Mouse (Mus musculus) forebrain, postnatal 0 days (tissue): ENCODE measurements around the gene Dspp. TPM values are rescaled to one million over a fixed set of nuclear protein-coding genes. Genes with fewer than 3 reads are reported as not detected.

Experiments used
- ATAC-seq: fragments of 200-750 bp; cut with Nextera tagmentation; 2 replicates; pipeline ENCODE4 v1.8.0; 2017; ENCODE audit warnings: mild to moderate bottlenecking, moderate library complexity
- DNase-seq: peaks from one replicate; pipeline ENCODE4 v3.0.0-alpha.2; 2015
- H3K27ac ChIP-seq: fragments of 300-500 bp; sonication (generic); 2 replicates; pipeline ENCODE4 v1.5.1; 2014; ENCODE audit warnings: low read depth, mild to moderate bottlenecking, antibody characterized with exemption, low read length, moderate library complexity, mixed read lengths
- H3K27me3 ChIP-seq: fragments of 300-500 bp; sonication (generic); 2 replicates; pipeline ENCODE4 v1.6.1; 2014; ENCODE audit warnings: mild to moderate bottlenecking, low read length, mixed read lengths; ENCODE audit not compliant: insufficient read depth
- H3K36me3 ChIP-seq: fragments of 300-500 bp; sonication (generic); 2 replicates; pipeline ENCODE4 v1.6.1; 2014; ENCODE audit warnings: mild to moderate bottlenecking, moderate library complexity; ENCODE audit not compliant: insufficient read depth
- H3K4me1 ChIP-seq: fragments of 300-500 bp; sonication (generic); 2 replicates; pipeline ENCODE4 v1.6.1; 2014; ENCODE audit warnings: antibody characterized with exemption; ENCODE audit not compliant: insufficient read depth
- H3K4me2 ChIP-seq: fragments of 300-500 bp; sonication (generic); 2 replicates; pipeline ENCODE4 v1.6.1; 2014; ENCODE audit warnings: low read depth, mild to moderate bottlenecking, moderate library complexity
- H3K4me3 ChIP-seq: fragments of 300-500 bp; sonication (generic); 2 replicates; pipeline ENCODE4 v1.5.1; 2014; ENCODE audit warnings: low read depth, low read length, mixed read lengths
- H3K9ac ChIP-seq: fragments of 300-500 bp; sonication (generic); 2 replicates; pipeline ENCODE4 v1.6.1; 2014; ENCODE audit warnings: mild to moderate bottlenecking
- H3K9me3 ChIP-seq: fragments of 300-500 bp; sonication (generic); 2 replicates; pipeline ENCODE4 v1.6.1; 2016; ENCODE audit warnings: low read length
- CTCF ChIP-seq: sonication (generic); IDR thresholded peaks from 2 replicates; pipeline ENCODE4 v1.5.1; 2016; ENCODE audit warnings: antibody characterized with exemption, control low read depth, low read depth
- WGBS: fragments of 180-500 bp; shearing (Covaris S2); extraction: QIAGEN DNeasy Blood & Tissue Kit; methylation state at CpG from one replicate; pipeline ENCODE4 v1.1.7; 2014; 5-methylcytosine and 5-hydroxymethylcytosine counted together
- polyA plus RNA-seq: library from polyadenylated mRNA; unstranded; fragments of >200 nt; fragmentation: Nextera tagmentation; extraction: Ambion mirVana; gene quantifications from 2 replicates; pipeline ENCODE4 v1.2.1, GENCODE M21; 2015
- total RNA-seq: library from RNA; depleted of rRNA; stranded (reverse); fragments of >200 nt; gene quantifications from 2 replicates; pipeline ENCODE4 v1.2.3, GENCODE M21; 2014

Dspp gene
- total and polyA plus RNA-seq, 2 experiments from 2014 or later, result not detected

GRCm38 (mm10) chr5:104133752-104134151, 36.8 kb upstream of the Dspp start:
- Histone ChIP-seq H3K27ac (no peak overlapping the region), H3K9ac (no peak overlapping the region), H3K4me1 (no peaks in the 10 kb centered on the region), H3K9me3 (no peaks in the 10 kb centered on the region), H3K4me2 (no peak overlapping the region), H3K27me3 (no peaks in the 10 kb centered on the region), H3K4me3 (no peak overlapping the region), H3K36me3 (no peaks in the 10 kb centered on the region)
- TF ChIP-seq CTCF, result no peak
- no peak for DNase-seq
- 84% methylated on average over 4 of the region's 4 CpGs for WGBS
- no peak for ATAC-seq

GRCm38 (mm10) chr5:104137920-104138541, 32.5 kb upstream of the Dspp start:
- ATAC-seq (no peak), DNase-seq (no peak)
- Histone ChIP-seq H3K9me3 (no peaks in the 10 kb centered on the region), H3K36me3 (no peaks in the 10 kb centered on the region), H3K27me3 (no peaks in the 10 kb centered on the region; the same call in 1 of the 2 replicates), H3K9ac (no peak overlapping the region), H3K27ac (no peak overlapping the region), H3K4me1 (no peaks in the 10 kb centered on the region), H3K4me2 (no peak overlapping the region), H3K4me3 (no peak overlapping the region)
- no peak for TF ChIP-seq CTCF
- WGBS, result 78% methylated on average over 10 of the region's 10 CpGs

- WGBS, result 85% methylated on average over 2 of the region's 2 CpGs
- H3K9me3 ChIP-seq, result no peaks in the 10 kb centered on the region
Measured at GRCm38 (mm10) chr5:104141067-104141466, 29.4 kb upstream of the Dspp start.

GRCm38 (mm10) chr5:104144057-104144456, 26.5 kb upstream of the Dspp start:
- H3K9ac ChIP-seq, result no peak overlapping the region
- no peaks in the 10 kb centered on the region for H3K36me3 ChIP-seq
- H3K9me3 ChIP-seq, result no peaks in the 10 kb centered on the region
- no peak for TF ChIP-seq CTCF
- no peak for DNase-seq
- no peaks in the 10 kb centered on the region; the same call in 1 of the 2 replicates for H3K27me3 ChIP-seq
- no peak overlapping the region for H3K4me3 ChIP-seq
- WGBS, result 81% methylated on average over 4 of the region's 4 CpGs
- no peaks in the 10 kb centered on the region for H3K4me1 ChIP-seq
- no peak overlapping the region for H3K27ac ChIP-seq
- H3K4me2 ChIP-seq, result no peak overlapping the region
- no peak for ATAC-seq

More at GRCm38 (mm10) chr5:104141067-104141466, 29.4 kb upstream of the Dspp start:
- no peak overlapping the region for H3K27ac ChIP-seq
- no peaks in the 10 kb centered on the region for H3K36me3 ChIP-seq
- DNase-seq (no peak), ATAC-seq (0 out of 2 replicates have a peak, but pooled peaks have one; percentile 56)
- no peak overlapping the region for H3K4me3 ChIP-seq
- peak; percentile 57 for TF ChIP-seq CTCF
- no peaks in the 10 kb centered on the region for H3K4me1 ChIP-seq
- no peak overlapping the region for H3K9ac ChIP-seq
- no peak overlapping the region for H3K4me2 ChIP-seq
- no peaks in the 10 kb centered on the region; the same call in 1 of the 2 replicates for H3K27me3 ChIP-seq

GRCm38 (mm10) chr5:104149349-104149748, 21.2 kb upstream of the Dspp start:
- Histone ChIP-seq H3K4me1 (no peaks in the 10 kb centered on the region), H3K4me3 (no peak overlapping the region), H3K9ac (no peak overlapping the region), H3K27ac (no peak overlapping the region), H3K4me2 (no peak overlapping the region), H3K27me3 (no peaks in the 10 kb centered on the region), H3K9me3 (no peaks in the 10 kb centered on the region), H3K36me3 (no peaks in the 10 kb centered on the region)
- DNase-seq (no peak), ATAC-seq (no peak)
- 73% methylated on average over 7 of the region's 7 CpGs for WGBS
- TF ChIP-seq CTCF, result no peak

GRCm38 (mm10) chr5:104150196-104150595, 20.3 kb upstream of the Dspp start:
- ATAC-seq (no peak), DNase-seq (no peak)
- Histone ChIP-seq H3K9ac (no peak overlapping the region), H3K4me3 (no peak overlapping the region), H3K4me1 (no peaks in the 10 kb centered on the region), H3K9me3 (no peaks in the 10 kb centered on the region), H3K27ac (no peak overlapping the region), H3K27me3 (no peaks in the 10 kb centered on the region), H3K4me2 (no peak overlapping the region), H3K36me3 (no peaks in the 10 kb centered on the region)
- no peak for TF ChIP-seq CTCF
- WGBS, result 97% methylated on average over 6 of the region's 6 CpGs

- 88% methylated on average over 7 of the region's 7 CpGs for WGBS
- ATAC-seq (no peak), DNase-seq (no peak)
- Histone ChIP-seq H3K4me1 (no peaks in the 10 kb centered on the region), H3K9me3 (no peaks in the 10 kb centered on the region), H3K9ac (no peak overlapping the region), H3K27ac (peak overlapping the region; percentile 2; the same call in 1 of the 2 replicates), H3K4me2 (no peak overlapping the region), H3K36me3 (no peaks in the 10 kb centered on the region), H3K27me3 (no peaks in the 10 kb centered on the region), H3K4me3 (no peak overlapping the region)
- TF ChIP-seq CTCF, result no peak
Measured at GRCm38 (mm10) chr5:104157701-104158100, 12.8 kb upstream of the Dspp start.
